Mouse (Mus musculus): ENCODE results near the gene Tmem175.

DNA sequence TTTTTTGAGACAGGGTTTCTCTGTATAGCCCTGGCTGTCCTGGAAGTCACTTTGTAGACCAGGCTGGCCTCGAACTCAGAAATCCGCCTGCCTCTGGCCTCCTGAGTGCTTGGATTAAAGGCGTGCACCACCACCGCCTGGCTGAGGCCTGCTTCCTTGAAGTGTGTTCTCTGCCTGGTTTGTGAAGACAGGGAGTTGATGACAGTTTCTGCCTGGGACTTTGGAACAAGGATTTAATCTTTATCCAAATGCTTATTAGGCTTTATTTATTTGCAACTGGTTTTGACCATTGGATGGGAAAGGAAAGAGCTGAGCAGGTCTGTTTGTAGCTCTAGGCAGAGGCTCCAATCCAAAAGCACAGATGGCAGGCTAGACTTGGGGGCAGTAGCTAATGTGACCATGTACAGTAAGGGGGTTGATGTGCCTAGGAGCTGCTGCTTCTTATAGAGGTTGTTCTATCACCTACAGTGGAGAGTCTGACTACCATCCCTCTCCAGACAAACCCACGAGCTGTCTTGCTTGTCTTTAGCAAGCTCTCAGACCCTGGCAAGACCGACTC is 48.8 kb downstream of the Tmem175 start:
- TF ChIP-seq CTCF (IDR thresholded peaks at IDR 0.05; ENCODE audit: extremely low read depth, insufficient read depth, insufficient read length, insufficient replicate concordance), result no peak
- no peak for TF ChIP-seq POLR2A (IDR thresholded peaks at IDR 0.05; ENCODE audit: low read depth, low read length)

All from spleen, adult 2 months (tissue).